Mouse (Mus musculus): ENCODE measurements around the gene Glis3. TPM values are rescaled to one million over a fixed set of nuclear protein-coding genes. Genes with fewer than 3 reads are reported as not detected.

Gene Glis3
- total RNA-seq, 2 experiments from 2014 or later, result 0.92 to 1.8 TPM

DNA sequence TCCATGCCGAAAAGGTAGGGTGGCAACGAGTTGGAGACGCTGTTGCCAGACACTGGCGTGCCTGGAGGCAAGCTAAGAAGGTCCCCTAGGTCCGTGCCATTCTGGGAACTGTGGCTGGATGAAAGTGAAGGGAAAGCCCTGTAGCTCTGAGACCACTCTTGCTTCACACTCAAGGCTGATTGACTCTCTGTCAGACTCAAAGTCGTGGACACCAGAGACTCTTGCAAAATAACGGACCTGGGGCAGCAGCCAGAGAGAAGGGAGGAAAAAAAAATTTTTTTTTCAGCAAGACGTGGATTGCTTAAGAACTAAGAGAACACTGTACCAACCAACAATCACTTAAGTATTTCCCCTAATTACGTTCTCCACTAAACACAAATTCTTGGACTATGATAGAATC lies 148.1 kb downstream of the Glis3 start:
- DNase-seq, result peak in 1 of 2 experiments; percentile 14

DNA sequence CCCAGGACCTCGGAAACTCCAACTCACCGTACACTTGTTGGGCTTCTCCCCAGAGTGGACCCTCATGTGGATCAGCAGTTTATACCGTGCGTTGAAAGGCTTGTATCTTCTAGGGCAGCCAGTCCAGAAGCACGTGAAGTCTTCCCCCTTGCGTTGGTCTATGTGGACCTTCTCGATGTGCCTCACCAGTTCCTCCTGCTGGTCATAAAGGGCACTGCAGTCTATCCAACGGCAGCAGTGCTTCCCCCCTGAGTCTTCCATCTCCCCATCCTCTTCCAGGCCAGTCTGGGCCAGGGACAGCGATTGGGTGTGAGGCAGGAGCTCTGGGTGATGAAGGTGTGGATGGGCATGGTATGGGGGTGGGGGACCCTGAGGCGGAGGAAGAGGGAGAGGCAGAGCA lies 149.0 kb downstream of the Glis3 start:
- DNase-seq, result peak; percentile 17 to 55

- DNase-seq, result no peak
Measured at GRCm38 (mm10) chr19:28529006-28529405, 150.9 kb downstream of the Glis3 start.

- no peak for DNase-seq
Measured at GRCm38 (mm10) chr19:28527446-28527845, 152.4 kb downstream of the Glis3 start.

GRCm38 (mm10) chr19:28525331-28525730 lies 154.5 kb downstream of the Glis3 start:
- DNase-seq, result no peak

- DNase-seq, result no peak
Measured at GRCm38 (mm10) chr19:28522289-28522688, 157.6 kb downstream of the Glis3 start.

- no peak for DNase-seq
Measured at GRCm38 (mm10) chr19:28520761-28521181, 159.1 kb downstream of the Glis3 start.

DNA sequence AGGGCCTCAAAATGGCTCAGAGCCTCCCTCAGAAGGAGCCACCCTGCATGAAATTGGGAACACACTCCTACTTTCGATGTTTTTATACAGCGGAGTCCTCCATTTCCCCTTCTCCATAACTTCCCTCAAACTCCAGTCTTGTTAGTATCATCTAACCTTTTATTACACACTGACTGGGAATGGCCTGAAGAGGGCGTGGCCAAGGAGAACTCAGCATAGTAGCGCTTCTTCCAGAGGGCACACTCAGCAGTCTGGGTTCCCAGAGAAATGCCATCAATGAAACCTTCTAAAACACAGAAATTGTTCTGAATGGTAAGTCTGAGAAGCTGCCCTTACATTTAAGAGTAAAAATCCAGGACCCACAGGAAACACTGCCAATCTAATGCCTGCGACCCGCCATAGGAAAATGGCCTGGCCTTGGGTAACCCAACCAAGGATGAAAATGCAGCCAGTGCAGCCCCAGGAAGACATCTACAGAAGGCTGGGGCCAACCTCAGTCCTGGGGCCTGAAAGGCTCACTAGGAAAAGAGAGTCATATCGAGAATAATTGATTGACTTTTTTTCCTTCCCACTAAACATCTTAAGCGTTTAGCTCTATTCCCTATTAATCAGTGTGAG lies 159.6 kb downstream of the Glis3 start:
- DNase-seq, result no peak

- DNase-seq, result no peak
Measured at GRCm38 (mm10) chr19:28519296-28519695, 160.6 kb downstream of the Glis3 start.

GRCm38 (mm10) chr19:28518846-28519245 lies 161.0 kb downstream of the Glis3 start:
- DNase-seq, result no peak

DNA sequence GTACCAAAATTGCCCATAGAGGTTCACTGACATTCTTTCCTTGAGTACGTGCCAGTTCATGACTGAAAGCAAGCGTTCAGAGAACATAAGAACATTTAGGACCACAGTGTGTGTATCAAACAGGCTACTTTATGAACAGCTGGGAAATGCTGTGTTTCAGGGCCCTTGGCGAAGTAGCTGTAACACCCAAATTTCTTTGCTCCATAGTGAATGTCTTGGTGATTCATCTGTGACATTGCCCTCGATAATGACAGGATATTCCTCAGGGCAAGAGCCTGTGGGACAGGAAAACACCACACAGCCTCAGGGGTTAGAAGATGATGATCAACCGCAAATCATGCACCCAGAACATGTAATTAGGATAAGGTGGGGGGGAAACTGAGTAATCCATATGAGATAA lies 161.6 kb downstream of the Glis3 start:
- no peak for DNase-seq

DNA sequence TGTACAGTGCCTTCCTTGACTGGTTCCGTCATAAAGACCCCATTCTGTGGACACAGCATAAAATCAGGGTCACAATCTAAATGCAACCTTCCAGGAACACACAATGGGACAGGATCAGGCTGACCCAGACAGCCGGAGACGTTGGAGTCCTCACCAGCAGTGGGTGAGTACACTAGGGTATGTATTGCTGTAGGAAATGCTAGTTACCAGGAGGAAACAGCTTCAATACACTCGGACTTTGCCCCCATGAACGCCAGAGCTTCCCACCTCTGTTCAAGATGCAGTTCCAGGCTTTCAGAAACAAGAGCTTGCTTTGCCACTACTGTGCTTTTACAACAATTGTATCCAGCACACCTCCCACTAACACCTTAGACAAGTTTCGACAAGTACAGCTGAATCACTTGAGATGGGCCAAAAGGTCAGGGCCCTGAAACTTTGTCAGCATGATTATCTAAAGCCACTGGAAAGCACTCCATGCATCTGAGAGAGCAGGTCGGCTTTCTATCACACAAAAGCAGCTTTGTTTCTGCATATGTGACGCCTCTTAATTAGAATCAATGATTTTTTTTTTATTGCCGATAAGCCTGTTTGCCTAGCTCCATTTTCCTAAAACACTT lies 162.3 kb downstream of the Glis3 start:
- DNase-seq, result no peak

- no peak for DNase-seq
Measured at GRCm38 (mm10) chr19:28516487-28516886, 163.4 kb downstream of the Glis3 start.

- no peak for DNase-seq
Measured at GRCm38 (mm10) chr19:28512475-28512874, 167.4 kb downstream of the Glis3 start.

DNA sequence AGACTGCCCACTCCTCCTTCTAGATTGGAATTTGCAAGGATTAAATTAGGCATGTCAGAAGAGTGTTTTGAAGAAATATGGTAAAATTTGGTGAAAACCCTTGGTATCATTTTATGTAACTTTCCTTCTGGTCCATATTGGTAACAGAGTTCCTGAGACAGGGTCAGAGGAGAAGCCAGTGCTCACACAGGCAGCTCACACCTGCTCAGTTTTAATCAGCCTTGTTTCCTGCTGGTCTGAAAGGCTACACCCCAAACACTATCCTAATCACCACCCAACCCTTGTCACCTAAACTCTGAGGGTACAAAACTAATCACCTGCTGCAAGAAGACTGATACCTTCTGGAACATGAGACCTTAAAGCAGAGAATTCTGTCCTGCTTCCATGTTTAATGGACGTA lies 168.0 kb downstream of the Glis3 start:
- no peak for DNase-seq

- DNase-seq, result no peak
Measured at GRCm38 (mm10) chr19:28505376-28505775, 174.5 kb downstream of the Glis3 start.

DNA sequence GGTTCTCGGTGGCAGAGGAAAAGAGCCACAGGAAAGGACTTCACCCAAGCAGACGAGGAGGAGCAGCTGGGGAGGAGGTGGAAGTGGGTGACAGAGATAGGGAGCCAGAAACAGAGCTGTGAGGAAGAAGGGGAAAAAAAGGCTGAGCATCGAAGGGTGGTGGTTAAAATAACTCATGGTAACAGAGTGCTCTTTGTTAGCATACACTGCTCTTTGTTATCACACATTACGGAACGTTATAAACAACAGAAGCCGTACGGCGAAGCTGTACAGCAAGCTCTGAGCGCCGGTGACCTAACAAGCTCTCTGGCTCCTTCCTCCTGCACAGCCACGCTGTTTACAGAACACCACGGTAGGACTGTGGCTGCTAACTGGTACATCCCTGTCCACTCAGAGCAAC lies 176.9 kb downstream of the Glis3 start:
- no peak for DNase-seq

DNA sequence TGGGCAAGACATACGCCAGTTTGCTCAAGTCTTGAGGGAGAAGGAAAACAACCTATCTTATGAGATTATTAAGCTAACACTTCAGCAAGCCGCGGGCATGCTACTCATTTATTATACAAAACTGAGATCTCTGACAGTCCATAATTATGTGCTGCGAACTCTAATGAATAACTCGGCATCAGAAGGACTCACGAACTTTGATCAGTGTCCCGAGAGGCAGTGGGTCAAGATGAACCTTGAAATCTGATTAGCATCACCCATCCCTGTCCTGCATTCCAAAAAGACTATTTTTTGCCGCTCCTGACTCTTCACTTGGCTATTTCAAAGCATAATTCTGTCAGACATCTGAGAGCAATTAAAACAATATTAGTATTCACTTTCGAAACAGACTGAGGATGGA lies 178.9 kb downstream of the Glis3 start:
- DNase-seq, result no peak

DNA sequence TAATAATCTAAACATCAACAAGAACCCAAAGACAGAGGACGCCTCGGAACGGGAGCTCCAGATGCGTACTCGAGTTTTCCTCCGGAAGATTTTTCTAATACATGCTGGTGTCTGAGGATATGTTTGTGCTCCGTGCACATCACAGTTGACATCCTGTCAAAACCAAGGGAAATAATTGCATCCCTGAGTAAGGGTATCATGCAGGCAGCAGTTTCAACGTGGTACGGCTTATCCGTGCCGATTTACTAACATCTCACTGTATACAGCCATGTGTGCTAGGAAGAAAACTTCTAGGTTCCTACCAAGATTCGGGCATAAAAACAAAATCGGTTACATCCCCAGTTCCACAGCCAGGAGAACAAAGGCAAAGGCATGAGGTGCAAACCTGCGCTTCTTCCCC lies 179.4 kb downstream of the Glis3 start:
- no peak for DNase-seq

DNA sequence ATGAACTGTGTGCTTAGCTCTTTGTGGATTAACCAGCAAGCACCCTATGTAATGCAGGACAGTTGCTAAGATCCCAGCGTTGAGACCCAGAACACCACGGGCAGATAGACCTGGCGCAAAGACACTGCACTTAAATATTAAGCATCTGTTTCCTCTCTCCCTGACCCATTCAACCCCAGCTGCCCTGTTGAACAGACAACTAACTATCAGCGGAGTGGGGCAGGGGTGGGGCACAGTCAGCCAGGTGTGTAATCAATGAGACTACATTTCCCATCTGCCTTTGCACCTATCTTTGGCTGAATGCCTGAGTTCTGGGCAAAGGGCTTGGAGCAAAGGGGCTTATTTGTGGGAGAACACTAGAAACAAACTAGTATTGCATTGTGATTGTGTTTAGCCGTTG lies 180.1 kb downstream of the Glis3 start:
- no peak for DNase-seq

- DNase-seq, result no peak
Measured at GRCm38 (mm10) chr19:28495926-28496325, 184.0 kb downstream of the Glis3 start.

GRCm38 (mm10) chr19:28493605-28494260 lies 186.1 kb downstream of the Glis3 start:
- no peak for DNase-seq

DNA sequence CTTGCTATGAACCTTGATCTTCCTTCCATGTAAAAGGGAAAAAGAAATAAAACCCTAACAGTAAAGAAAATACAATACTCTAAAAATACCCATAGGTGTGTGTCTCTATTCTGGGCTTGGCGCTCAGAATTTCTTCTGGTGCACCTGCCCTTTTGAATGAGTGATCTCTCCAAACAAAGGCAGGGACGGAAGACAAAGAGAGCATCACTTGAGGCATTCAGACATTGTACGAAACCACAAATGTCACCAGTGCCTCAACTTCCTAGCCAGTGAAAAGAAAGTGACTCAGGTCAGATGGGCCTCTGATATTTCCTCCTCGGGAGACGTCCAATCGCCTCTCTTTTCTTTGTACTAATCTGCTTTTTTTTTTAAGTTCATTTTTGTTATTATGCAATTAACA lies 201.8 kb downstream of the Glis3 start:
- no peak for DNase-seq

GRCm38 (mm10) chr19:28477326-28477863 lies 202.5 kb downstream of the Glis3 start:
- DNase-seq, result no peak

Data from heart, adult 18-20 months (tissue).